Mouse (Mus musculus): ENCODE measurements around the gene Arpin. TPM values are rescaled to one million over a fixed set of nuclear protein-coding genes. Genes with fewer than 3 reads are reported as not detected.

The Arpin gene
- 10 to 100 TPM; 12.8 to 14.7 TPM for total RNA-seq (2021)
- long read RNA-seq, experiment 1, transcript Arpin-201 (6 exons, 2,277 nt) = major isoform, 8 of 9 reads
- long read RNA-seq, experiment 1, partial matches to known transcripts = 0 of 9 reads
- long read RNA-seq, experiment 1, other reads (novel, unspliced or antisense) = 1 of 9 reads
- long read RNA-seq, experiment 2, transcript Arpin-201 (6 exons, 2,277 nt) = major isoform, 13 of 16 reads
- long read RNA-seq, experiment 2, partial matches to known transcripts = 1 of 16 reads
- long read RNA-seq, experiment 2, other reads (novel, unspliced or antisense) = 2 of 16 reads

DNA sequence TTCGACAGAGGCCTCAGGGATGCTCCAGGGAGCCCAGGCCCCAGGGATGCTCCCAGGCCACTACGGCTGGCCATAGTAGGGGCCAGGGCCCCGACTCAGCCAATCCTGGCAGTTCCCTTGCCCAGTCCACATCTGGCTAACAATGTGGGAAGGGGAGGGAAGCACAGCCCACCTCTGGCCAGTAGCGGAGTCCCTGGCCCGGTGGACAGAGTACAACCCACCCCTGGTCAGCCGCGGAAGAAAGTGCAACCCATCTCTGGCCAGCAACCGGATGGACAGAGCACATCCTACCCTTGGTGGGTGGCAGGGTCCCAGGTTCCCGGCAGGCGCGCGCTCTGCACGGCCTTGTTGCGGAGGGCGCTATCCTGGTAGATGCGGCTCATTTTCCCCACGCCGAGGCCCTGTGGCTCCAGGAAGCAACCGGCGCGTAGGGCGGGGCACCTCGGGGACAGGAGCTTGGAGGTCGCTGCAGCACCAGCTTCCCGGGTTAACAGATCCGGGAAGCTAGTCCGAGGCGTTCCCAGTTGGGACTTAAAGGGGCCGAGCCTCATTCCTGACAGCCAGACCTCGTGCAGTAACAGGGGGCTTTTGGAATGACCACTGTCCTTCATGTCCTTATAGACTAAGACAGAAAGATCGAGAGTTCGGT lies at the start of gene Arpin:
TSS of gene Arpin (minus strand) at position 498 of the 649 bp plus-strand sequence.
- DNase-seq (ENCODE audit: low spot score in 2 of 2) = peak; percentile 57 to 66

DNA sequence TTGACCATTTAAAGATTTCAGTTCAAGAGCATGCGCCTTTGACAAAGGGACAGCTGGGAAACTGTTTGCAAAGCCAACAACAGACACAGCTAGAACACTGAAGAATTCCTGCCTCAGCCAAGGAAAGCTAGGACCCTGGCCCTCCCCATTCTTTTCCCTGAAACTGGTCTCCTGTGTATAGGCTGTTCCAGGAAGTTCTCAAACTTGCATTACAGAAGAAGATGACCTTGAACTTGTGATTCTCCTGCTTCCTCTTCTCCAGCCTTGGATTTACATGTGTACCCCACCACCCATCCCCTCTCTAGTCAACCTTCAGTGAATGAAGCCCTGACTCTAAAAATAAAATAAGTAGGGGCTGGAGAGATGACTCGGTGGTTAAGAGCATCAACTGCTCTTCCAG lies 40.2 kb upstream of the Arpin start:
- DNase-seq (ENCODE audit: low spot score in 2 of 2) = no peak

DNA sequence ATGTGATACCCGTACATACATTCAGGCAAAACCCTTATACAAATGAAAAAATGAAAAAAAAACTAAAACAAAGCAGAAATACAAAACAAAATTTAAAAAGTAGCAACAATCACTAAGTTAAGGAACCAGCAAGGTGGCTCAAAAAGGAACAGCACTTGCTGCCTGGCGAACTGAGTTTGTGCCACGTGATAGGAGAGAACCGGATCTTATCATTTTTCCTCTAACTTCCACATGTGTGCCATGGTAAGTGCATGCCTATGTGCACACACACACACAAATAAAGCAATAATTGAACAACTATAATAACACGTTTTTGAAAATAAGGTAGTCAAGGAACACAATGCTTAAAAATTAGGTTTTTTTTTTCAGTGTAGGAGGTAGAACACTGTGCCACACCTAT lies 37.0 kb upstream of the Arpin start:
- DNase-seq (ENCODE audit: low spot score in 2 of 2) = no peak

DNA sequence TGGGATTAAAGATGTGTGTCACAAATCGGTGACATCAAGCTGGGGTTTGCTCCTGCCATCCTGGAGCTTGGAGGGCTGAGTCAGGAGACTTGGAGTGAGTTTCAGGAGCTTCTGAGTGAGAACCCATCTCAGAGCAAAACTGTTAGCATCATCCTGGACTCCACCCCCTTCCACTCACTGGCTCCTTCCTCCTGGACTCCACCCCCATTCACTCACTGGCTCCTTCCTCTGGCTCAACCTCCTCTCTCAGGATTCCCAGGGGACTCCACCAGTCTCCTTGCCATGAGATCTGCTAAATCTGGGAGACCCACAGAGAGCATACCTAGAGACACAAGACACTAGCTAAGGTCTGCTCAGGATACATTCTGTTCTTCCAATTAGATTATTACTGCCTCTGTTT lies 35.2 kb upstream of the Arpin start:
- no peak for DNase-seq (ENCODE audit: low spot score in 2 of 2)

DNA sequence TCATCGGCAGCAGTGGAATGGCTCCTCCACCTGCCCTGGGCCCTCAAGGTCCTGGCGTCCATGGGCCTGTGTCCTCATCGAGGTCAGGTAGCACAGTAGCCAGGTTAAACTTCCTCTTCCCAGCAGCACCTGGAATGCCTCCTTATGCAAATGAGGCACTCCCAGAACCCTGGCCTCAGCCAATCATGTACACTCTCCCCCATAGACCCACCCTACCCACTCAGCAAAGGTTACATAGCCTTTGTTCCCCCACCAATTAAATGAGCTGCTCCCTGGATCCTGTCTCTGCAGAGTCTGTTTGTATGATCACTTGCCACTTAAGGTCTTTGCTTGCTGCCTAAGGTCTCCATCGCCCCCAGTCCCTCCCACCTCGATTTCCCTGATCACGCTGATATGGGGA lies 33.2 kb upstream of the Arpin start:
- DNase-seq (ENCODE audit: low spot score in 2 of 2) = no peak

DNA sequence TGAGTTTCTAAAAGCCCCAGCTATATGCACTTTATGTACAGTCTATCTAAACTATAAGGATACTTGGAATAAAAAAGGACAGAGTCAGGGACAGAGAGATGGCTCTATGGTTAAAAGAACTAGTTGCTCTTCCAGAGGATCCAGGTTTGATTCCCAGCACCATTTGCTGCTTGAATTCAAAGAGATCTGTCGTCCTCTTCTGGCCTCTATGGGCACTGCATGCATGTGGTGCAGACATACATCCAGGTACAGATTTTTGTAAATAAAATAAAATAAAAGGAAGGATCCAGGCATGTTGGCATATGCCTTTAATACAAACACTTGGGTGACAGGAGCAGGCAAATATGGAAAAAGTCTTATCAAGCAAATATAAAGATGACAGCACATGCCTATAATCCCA lies 26.4 kb upstream of the Arpin start:
- DNase-seq (ENCODE audit: low spot score in 2 of 2) = no peak

DNA sequence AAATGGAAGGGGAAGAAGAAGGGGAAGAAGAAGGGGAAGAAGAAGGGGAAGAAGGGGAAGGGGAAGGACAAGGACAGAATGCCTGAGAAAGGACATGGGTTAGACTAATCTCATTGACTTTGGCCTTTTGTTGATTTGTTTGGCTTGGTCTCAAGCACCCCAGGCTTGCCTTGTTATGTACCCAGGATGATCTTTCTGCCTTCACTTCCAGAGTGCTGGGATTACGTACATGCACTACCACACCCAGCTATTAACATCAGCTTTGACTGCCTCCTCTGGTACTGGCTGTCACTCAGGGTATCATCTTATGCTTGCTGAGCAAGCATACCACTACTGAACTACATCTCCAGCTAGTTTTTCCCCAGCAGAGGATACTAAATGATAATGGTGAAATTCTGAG lies 21.0 kb upstream of the Arpin start:
- DNase-seq (ENCODE audit: low spot score in 2 of 2) = no peak

DNA sequence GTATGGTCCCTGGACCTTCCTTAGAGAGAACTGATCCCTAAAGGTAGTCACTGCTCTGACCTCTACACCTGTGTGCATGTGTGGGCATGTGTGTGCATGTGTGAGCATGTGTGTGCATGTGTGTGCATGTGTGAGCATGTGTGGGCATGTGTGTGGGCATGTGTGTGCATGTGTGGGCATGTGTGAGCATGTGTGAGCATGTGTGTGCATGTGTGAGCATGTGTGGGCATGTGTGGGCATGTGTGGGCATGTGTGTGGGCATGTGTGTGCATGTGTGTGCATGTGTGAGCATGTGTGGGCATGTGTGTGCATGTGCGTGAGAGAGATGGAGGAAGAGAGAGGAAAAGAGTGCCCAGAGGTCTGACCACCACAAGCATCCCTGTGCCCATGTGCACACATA lies 19.7 kb upstream of the Arpin start:
- DNase-seq (ENCODE audit: low spot score in 2 of 2) = no peak

DNA sequence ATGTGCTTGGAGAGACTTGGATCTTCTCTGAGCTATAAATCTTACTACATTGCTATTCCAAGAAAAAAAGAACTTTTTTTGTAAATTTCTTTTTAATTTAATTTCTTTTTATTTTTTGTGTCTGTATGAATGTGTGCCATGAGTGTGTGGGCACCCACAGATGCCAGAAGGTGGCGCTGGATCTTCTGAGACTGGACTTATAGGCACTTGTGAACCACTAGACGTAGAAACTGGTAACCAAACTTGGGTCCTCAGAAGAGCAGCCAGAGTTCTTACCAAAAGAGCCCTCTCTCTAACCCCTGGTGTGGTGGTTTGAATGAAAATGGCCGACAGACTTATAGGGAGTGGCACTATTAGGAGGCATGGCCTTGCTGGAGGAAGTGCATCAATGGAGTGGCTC lies 15.9 kb upstream of the Arpin start:
- DNase-seq (ENCODE audit: low spot score in 2 of 2) = no peak

DNA sequence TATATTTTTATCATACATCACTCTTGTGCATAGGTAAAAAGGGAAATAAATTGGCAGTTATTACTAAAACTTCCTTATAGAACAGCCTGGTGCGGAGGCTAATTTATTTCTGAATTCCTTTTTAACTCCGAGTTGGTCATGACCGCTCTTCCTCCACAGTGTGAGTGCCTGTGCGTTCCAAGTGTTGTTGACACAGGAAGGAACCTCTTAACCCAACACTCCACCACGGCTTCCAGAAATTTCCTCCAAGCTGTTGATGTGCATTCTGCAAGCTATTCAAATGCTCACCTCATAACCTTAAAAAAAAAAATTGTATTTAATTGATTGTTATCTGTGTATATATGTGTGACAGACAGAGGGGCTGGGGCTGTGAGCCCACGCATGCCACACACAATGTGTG lies 15.1 kb upstream of the Arpin start:
- no peak for DNase-seq (ENCODE audit: low spot score in 2 of 2)

DNA sequence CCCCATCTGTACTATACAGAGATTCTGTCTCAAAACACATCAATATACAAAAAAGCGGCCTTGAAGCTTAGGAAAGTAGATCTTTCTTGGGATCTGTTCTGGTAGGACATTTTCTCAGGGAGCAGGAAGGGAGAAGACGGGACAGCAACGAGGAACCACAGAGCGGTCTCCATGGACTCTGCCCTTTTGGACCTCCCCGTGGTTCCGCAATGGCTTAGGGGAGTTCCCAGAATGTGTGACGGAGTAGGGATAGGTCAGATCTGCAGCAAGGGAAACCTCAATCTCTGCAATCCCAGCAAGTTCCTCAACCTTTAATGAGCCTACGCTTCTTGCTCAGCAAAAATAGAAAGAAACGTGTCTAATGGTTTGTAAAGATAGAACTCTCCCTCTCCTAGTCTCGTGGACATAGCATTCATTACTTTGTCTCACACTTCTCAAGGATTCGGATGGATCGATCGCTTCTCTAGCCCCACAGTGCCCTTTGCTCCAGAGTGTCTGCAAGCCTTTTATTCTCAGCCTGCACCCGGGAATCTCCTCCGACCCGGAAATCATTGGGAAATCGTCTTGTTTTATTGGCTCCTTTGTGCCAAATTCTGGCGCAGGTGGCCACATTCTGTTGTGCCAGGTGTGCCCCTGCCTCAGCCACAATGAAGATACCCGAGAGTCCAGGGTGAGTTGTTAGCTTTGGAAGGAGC lies 499 bp upstream of the Arpin start:
- DNase-seq (ENCODE audit: low spot score in 2 of 2) = peak; percentile 44 to 48

DNA sequence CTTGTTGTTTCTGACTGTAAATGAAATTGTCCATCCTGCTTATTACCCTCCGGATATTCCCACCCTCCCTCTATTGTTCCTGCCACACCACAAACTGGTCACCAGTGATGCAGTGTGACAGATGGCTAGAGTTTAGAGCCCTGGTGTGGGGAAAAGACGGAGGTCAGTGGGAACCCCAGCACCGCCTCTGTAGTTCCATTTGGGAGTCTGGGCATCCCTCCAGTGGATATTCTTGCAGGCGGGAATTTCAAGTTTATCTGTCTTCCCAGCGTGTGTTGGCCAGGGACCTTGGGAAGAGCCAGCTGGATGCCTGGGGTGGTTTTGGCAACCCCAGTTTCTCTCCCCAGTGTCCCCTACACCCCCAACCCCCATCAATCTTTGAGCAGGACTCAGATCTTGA lies 698 bp downstream of the Arpin start:
- peak in 1 of 2 experiments; percentile 25 for DNase-seq (ENCODE audit: low spot score in 2 of 2)

DNA sequence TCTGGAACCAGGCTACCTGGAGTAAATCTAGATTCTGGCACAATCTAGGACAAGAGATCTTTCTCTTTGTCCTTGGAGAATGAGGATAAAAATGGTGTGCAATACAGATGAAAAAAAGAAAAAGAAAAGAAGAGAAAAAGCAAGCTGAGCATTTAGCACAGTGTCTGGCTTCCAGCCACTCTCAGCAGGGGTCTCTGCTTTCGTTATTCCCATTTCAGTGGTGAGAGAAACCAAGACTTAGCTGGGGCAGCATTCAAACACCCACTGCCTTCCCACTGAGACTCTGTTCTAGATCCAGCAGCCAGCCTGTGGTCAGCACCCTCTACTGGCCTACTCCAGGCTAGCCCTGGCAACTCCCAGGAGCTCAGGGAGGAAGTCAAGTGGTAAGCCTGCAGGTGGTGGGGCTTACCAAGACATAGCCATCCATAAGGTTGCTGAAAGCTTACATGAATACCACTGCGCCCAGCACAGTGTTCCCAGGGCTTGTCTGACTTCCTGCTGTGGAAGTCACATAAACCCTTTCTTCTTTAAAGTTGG lies 6.6 kb downstream of the Arpin start:
- no peak for DNase-seq (ENCODE audit: low spot score in 2 of 2)

DNA sequence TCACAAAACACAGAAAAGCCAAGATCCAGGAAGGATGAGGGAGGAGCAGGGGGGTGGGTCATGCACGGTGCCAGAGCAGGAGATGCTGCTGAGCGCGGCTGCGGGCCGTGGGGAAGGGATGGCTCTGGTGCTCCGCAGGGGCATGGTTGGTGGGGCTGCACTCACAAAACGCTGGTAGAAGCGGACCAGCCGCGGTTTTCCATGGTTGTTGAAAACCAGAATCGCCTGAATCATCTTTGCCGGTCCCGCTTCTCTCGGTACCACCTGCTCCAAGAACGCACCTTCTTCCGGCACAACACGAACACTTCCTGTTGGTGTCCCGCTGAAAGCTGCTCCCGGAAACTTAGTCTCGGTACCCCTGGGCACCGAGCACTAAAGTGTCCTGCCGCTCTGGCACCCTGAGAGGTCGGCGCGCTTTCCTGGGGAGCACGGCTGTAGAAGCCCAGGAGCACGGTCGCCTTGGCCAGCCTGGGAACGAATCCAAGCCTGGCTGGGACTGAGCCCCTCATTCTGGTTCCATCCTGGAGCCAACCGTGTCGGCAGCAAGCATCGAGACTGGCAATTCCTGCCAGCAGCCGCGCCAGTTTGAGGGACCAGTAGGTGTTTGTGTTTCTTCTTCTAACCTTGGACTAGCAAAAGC lies 14.7 kb downstream of the Arpin start, which contains the start of gene Ap3s2:
TSS of gene Ap3s2 (minus strand) at position 306 of the 640 bp plus-strand sequence.
- peak; percentile 81 to 82 for DNase-seq (ENCODE audit: low spot score in 2 of 2)

DNA sequence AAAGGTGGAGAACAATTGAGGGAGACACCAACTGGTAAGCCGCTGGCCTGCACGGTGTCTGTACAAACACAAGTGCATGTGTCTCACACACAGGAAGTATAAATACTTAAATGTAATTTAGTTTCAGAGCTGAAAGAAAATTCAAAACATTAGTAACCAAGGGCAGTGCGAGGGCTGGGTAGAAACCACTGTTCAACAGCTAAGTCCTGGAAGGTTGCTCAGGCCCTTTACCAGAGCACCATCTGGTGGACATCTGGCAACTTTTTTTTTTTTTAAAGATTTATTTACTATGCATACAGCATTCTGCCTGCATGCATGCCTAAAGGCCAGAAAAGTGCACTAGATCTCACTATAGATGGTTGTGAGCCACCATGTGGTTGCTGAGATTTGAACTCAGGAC lies 20.6 kb downstream of the Arpin start:
- DNase-seq (ENCODE audit: low spot score in 2 of 2) = no peak

DNA sequence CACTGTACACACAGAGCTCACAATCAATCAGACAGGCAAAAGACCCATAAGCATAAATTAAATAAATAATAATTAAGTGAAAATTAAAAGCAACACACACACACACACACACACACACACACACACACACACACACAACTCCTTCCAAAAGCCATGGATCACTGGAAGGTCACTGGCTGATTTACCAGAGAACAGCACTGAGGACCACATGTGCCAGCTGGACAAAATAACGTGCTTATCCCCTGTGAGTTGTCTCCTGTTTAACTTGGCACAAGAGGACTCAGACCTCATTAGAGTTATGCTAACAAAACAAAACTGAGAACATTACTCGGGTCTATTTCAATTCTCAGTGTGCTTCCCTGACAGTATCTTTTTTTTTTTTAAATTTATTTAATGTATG lies 27.8 kb downstream of the Arpin start:
- no peak for DNase-seq (ENCODE audit: low spot score in 2 of 2)

DNA sequence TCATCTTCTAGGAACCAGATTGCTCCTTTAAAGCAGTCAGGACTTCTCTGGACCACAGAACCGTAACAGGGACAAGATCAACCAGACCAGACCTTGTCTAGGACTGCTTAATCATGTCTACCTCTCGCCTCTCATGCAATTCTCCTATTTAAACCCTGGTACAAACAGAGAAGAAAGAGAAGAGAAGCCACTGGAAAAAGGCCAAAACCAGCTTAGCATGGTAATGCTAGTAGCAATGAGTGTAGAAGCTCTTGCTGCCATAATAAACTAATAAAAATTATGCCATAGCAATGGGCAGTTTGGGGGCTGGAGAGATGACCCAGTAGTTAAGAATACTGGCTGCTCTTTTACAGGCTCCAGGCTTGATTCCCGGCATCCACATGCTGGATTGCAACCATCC lies 28.2 kb downstream of the Arpin start:
- DNase-seq (ENCODE audit: low spot score in 2 of 2) = no peak

DNA sequence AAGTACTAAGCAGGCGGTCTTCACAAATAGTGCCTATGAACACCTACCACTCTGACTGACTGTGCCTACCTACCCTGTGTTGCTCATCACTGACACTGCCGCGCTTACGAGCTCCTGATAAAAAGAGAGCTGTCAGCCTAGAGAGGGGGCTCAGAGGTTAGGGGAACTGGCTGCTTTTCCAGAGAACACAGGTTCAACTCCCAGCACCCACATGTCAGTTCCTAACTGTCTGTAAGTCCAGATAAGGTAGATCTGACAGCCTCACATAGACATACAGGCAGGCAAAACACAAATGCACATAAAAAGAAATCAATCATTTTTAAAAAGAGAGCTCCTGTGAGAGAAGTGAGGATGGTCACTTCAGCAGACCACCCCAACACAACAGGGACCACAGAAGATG lies 30.0 kb downstream of the Arpin start:
- no peak for DNase-seq (ENCODE audit: low spot score in 2 of 2)

DNA sequence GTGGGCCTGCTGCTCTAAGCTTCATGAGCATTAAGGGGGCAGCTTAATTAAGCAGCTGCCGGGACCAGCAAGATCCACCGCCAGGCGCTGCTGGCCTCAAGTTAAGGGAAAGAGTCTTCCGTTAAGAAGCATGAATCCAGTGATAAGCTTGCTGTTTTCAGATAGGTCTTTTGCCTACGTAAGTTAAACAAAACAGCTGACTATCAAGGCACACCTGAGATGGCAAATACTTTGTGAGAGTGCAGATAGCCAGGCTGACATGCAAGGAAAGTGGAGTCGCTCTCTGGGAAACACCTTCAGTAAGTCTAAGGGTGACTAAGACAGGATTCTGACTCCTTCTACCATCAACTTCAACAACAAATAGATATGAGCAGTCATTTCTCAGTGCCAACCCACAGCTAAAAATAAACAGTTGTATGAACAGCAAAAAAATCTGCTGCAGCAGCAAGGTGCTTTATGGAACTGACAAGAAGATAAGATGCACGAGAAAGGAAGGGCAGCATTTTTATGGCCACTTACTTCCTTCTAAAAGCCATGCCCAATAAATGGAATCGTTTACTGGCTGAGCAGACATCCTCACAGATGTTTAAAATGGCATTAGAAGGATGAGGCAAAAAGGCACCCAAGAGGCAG lies 31.9 kb downstream of the Arpin start:
- no peak for DNase-seq (ENCODE audit: low spot score in 2 of 2)

DNA sequence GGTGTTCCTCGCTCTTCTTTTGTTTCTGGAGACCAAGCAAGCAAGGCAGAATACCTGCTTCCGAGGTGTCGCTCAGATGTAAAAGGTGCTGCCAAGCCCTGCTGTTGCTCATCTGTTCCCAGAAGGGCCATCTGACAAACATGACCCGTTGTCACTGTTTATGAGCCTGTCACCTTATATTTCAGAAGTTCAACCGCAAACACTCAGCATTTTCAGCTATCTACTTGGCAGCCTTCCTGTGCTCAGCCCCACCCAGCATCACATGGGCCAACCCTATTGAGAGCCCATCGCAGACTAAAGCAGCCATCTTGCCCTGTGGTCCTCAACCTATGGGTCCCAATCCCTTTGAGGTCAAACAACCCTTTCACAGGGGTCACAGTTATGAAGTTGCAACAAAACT lies 34.4 kb downstream of the Arpin start:
- DNase-seq (ENCODE audit: low spot score in 2 of 2) = no peak

DNA sequence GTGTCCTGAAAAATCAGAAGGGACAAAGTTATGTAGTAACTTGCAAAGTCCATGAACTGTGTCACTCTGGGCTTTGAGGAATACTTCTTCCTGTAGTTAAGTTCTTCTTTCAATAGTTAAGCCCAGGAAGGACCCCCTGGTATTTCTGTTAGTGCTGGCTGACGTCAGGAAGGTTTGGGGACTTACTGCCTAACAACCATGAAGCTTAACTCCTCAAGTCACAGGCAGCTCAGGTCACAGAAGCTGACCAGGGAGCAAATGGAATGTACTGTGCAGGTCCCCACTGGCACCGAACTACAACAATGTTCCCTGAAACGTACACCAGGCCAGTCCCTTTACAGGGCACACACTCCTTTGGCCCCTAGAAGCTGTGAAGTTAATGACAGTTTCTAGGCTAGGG lies 39.9 kb downstream of the Arpin start:
- no peak for DNase-seq (ENCODE audit: low spot score in 2 of 2)
